Mouse (Mus musculus): ENCODE data around the gene Btrc. TPM values are rescaled to one million over a fixed set of nuclear protein-coding genes. Genes with fewer than 3 reads are reported as not detected.
"Not testable (repeated sequence)": the region's sequence is repeated elsewhere in the genome, so short reads cannot be mapped to it uniquely, and the experiment has no call there.

Gene Btrc
- polyA plus RNA-seq, 1 experiment from 2014 or later: 47.4 TPM

DNA sequence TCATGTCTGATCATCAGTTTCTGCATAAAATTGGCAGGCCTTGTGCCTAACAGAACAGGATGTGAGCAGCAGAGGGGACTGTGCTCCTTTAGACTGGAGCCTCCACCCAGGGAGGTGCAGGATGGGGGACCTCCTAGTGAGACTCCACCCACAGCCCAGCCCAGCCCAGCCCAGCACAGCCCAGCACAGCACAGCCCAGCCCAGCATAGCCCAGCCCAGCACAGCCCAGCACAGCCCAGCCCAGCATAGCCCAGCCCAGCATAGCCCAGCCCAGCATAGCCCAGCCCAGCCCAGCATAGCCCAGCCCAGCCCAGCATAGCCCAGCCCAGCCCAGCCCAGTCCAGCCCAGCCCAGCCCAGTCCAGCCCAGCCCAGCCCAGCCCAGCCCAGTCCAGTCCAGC lies 184.7 kb downstream of the Btrc start:
- not testable (repeated sequence) for DNase-seq (ENCODE audit: extremely low spot score, low spot score); H3K4me3 ChIP-seq; H3K9me3 ChIP-seq
- H3K27me3 ChIP-seq (ENCODE audit: poor library complexity, severe bottlenecking): peaks cover 74% of the 10 kb centered on the region
- H3K36me3 ChIP-seq (replicated peaks): peaks cover 13% of the 10 kb centered on the region
- H3K27ac ChIP-seq: peak overlapping the region; percentile 68; the same call in 1 of the 2 replicates
- H3K4me1 ChIP-seq: peaks cover 42% of the 10 kb centered on the region

DNA sequence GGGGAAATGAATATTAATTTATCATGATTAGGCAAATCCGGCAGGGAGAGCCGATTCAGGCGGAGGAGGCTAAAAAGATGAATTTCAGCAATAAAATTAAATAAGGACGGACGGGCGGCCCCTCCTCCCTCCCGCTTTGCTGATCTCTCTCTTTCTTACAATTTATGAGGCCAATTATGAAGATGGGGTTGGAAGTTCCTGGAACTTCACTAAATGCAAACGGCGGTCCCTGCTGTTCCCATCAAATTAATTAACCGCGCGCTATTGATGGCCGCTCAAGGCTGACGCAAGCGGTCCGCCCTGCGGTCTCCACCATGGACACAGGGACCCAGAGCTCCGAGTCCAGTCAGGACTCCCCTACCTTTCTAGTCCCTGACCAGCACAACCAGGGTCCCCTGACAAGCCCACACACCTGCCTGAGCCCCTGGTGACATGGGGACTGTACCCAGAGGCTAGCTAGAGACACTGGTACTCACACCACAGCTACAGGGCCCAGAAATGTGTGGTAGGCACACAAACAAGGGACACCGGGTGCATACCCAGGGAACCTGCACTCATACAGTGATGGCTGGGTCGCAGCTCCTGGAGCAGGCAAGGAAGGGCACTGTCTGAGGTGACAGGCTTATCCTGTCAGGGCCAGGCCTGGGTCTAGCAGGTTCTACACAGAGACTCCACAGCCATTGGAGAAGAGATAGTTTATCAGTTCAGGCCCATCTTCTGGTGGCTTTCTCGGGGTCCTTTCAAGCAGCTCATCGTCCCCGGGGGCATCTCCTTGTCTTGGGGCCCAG lies 185.8 kb downstream of the Btrc start:
- peaks cover 36% of the 10 kb centered on the region for H3K4me1 ChIP-seq
- DNase-seq (ENCODE audit: extremely low spot score, low spot score): no peak
- no peaks in the 10 kb centered on the region for H3K9me3 ChIP-seq
- H3K27ac ChIP-seq: peak overlapping the region; percentile 68; the same call in 1 of the 2 replicates
- WGBS: 82% methylated on average over 23 of the region's 23 CpGs
- H3K27me3 ChIP-seq (ENCODE audit: poor library complexity, severe bottlenecking): peaks cover 62% of the 10 kb centered on the region
- H3K36me3 ChIP-seq (replicated peaks): peaks cover 25% of the 10 kb centered on the region
- no peak overlapping the region for H3K4me3 ChIP-seq

DNA sequence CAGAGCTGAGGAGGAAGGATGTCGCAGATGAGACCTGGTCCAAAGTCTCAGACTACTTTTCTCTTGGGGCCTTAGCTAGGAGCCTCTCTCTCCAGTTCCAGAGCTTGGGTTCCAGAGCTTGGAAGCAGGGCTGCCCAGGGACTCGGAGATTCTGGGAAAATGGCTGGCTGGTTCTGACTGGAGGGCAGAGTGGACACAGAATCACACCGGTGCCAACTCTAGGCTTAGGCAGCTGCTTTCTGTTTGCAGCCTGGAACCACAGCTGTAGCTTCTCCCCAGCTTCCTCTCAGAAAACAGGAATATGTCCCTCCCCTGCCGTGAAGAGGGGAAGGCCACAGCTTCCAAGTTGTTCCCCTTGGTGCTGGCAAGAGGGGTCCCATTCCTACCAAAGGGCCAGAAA lies 186.4 kb downstream of the Btrc start:
- 88% methylated on average over 4 of the region's 4 CpGs for whole genome bisulfite sequencing
- peaks cover 31% of the 10 kb centered on the region for H3K36me3 ChIP-seq (replicated peaks)
- no peak for DNase-seq (ENCODE audit: extremely low spot score, low spot score)
- no peak overlapping the region for H3K4me3 ChIP-seq
- H3K4me1 ChIP-seq: peaks cover 29% of the 10 kb centered on the region
- H3K9me3 ChIP-seq: no peaks in the 10 kb centered on the region
- H3K27ac ChIP-seq: no peak overlapping the region
- peaks cover 56% of the 10 kb centered on the region for H3K27me3 ChIP-seq (ENCODE audit: poor library complexity, severe bottlenecking)

DNA sequence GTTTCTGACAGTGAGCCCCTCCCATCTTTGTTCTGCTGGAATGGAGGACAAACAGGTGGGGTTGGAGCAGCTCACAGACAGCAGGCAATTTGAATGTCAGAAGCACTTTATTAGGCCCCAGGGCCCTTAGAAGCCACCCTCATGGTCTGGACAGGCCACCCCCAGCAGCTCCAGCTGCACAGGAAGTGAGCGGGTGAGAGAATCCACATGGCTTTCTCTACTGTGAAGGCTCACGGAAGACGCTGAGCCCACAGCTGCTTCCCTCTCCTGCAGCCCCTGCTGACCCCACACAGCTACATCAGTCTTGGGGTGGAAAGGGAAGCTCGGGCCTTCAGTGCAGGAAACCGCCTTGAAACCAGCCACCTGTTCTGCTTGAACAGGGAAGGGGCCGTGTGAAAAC lies 188.7 kb downstream of the Btrc start:
- peaks cover 25% of the 10 kb centered on the region for H3K4me1 ChIP-seq
- WGBS: 86% methylated on average over 6 of the region's 6 CpGs
- peaks cover 50% of the 10 kb centered on the region for H3K36me3 ChIP-seq (replicated peaks)

DNA sequence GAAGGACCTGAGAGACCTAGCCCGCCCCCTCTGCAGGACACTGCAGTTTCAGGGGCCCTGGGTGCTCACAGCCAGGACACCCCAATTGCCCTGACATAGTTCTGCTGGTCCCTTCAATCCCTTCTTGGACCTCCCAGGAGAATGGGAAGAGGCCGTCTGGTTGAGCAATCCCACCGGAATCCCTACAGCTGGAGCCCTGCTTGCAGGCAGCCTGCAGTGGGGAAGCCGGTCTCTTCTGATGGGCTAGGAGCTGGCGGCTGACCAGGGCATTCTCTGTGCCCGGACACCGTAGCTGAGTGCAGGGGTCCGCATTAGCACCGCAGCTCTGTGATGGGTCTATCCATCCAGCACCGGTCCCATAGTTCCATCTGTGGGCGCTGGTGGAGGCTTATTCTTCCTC lies 190.6 kb downstream of the Btrc start:
- H3K36me3 ChIP-seq (replicated peaks): peaks cover 58% of the 10 kb centered on the region
- 96% methylated on average over 11 of the region's 11 CpGs for WGBS
- DNase-seq (ENCODE audit: extremely low spot score, low spot score): no peak
- peaks cover 14% of the 10 kb centered on the region for H3K27me3 ChIP-seq (ENCODE audit: poor library complexity, severe bottlenecking)
- H3K27ac ChIP-seq: no peak overlapping the region
- no peak overlapping the region for H3K4me3 ChIP-seq
- H3K4me1 ChIP-seq: peaks cover 12% of the 10 kb centered on the region
- H3K9me3 ChIP-seq: no peaks in the 10 kb centered on the region

More for the DNA sequence above, 188.7 kb downstream of the Btrc start:
- Histone ChIP-seq H3K4me3 (no peak overlapping the region), H3K27ac (no peak overlapping the region), H3K9me3 (no peaks in the 10 kb centered on the region), H3K27me3 (ENCODE audit: poor library complexity, severe bottlenecking) (peaks cover 34% of the 10 kb centered on the region)
- no peak for DNase-seq (ENCODE audit: extremely low spot score, low spot score)

DNA sequence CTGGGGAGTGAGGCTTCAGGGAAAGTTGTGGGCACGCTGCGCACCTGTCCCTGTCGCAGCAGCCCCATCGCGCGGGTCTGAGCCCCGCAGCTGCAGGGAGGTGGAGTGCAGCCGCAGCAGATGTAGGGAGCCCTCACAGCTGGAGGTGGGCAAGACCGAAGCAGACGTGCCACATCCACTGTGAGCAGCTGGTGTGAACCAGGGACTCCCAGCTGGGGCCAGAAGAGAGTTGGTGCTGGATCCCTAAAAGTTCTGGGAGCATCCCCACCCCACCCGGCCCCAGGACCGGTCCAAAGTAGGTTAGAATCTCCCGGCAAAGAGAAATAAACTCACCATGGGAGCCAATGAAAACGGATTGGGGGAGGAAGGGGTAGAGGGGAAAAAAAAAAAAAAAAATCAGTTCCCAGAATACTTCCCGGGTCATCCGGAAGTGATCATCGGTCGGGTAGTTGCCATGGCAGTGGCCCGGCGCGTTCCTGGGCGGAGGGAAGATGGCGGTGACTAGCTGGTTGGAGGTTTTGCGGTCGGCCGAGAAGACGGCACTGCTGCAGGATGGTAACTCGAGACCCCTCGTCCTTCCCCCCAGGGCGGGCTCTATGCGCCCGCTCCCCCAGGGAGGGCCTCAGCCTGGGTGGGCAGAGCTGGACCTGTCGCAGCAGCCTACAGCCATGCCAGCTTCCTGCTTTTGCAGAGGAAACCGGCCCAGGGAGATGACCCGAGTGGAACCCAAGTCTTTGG lies 196.8 kb downstream of the Btrc start, which contains the start of the genes Poll and Gm17018:
Gene Poll (minus strand): TSS at position 379 of the 738 bp plus-strand sequence.
Gene Gm17018 (plus strand): TSS at position 463 of the 738 bp plus-strand sequence.
- H3K27me3 ChIP-seq (ENCODE audit: poor library complexity, severe bottlenecking): peaks cover 22% of the 10 kb centered on the region
- peak within 1 kb of the TSS; percentile 90 for H3K27ac ChIP-seq
- peaks cover 23% of the 10 kb centered on the region for H3K36me3 ChIP-seq (replicated peaks)
- peaks cover 35% of the 10 kb centered on the region for H3K4me1 ChIP-seq
- peak; percentile 89 for DNase-seq (ENCODE audit: extremely low spot score, low spot score)
- H3K9me3 ChIP-seq: no peaks in the 10 kb centered on the region
- peak within 1 kb of the TSS; percentile 88 for H3K4me3 ChIP-seq
- under 1% methylated on average over 35 of the region's 35 CpGs for WGBS

DNA sequence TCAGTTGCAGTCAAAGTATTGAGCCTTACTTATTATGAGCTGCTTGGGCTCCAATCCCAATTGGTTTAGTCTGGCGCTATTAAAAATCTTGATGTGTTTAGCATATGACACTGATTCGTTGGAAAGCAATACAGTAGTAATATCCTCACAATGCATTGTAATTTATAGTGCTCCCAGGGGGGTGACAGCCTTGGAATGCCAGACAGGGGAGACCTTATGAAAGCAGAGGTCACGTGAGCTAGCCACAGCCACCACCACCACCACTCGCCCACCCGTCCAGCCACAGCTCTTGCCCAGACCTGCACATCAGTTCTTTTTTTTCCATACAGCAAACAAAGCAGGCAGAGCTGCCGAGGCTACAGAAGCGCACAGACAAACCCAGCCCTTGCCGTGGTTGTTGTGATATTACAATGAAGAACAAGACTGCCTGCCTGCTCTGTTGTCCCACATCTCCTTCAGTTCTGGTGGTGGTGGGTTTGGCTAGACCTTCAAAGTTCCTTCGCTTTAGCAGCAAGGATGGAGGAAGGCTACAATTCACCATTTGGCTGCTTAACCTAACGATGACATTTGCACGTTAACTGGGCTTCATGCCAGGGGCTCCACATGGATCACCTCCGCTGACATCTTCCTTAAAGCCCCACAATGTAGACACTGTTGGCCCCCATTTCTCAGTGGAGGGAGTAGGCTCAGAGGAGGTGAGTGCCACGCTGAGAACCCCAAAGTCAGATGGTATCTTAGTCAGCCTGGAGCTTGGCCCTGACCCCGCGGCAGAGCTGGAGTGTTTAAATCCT lies 202.6 kb downstream of the Btrc start:
- Histone ChIP-seq H3K27me3 (ENCODE audit: poor library complexity, severe bottlenecking) (peaks cover 78% of the 10 kb centered on the region), H3K4me1 (peaks cover 66% of the 10 kb centered on the region), H3K36me3 (replicated peaks) (0 out of 2 replicates have a peak, but pooled peaks cover 3% of the 10 kb centered on the region), H3K9me3 (no peaks in the 10 kb centered on the region), H3K27ac (peak overlapping the region; percentile 51; the same call in 1 of the 2 replicates), H3K4me3 (no peak overlapping the region)
- WGBS: 70% methylated on average over 15 of the region's 15 CpGs
- DNase-seq (ENCODE audit: extremely low spot score, low spot score): no peak

DNA sequence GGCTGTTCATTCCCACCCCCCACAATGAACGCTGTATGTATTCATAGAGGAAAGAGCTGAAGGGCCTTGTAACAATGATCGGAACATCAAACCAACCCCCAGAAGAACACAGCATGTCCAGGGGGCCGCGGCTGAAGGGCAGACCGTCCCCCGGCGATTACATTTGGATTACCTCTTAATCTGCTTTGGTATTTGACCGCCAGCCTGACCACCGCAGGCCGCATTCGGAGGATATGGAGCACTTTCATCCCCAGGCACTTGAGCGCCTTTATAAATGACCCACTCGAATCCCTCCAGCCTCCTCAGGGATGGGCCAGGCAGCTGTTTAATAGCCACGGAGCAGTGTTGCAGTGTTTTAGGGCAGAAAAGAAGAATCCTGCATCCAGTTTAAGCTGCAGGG lies 203.8 kb downstream of the Btrc start:
- H3K36me3 ChIP-seq (replicated peaks): peaks cover 12% of the 10 kb centered on the region
- peak overlapping the region; percentile 72 for H3K27ac ChIP-seq
- no peak for DNase-seq (ENCODE audit: extremely low spot score, low spot score)
- H3K9me3 ChIP-seq: no peaks in the 10 kb centered on the region
- peaks cover 90% of the 10 kb centered on the region for H3K27me3 ChIP-seq (ENCODE audit: poor library complexity, severe bottlenecking)
- 6% methylated on average over 14 of the region's 14 CpGs for WGBS
- no peak overlapping the region for H3K4me3 ChIP-seq
- peaks cover 59% of the 10 kb centered on the region for H3K4me1 ChIP-seq

DNA sequence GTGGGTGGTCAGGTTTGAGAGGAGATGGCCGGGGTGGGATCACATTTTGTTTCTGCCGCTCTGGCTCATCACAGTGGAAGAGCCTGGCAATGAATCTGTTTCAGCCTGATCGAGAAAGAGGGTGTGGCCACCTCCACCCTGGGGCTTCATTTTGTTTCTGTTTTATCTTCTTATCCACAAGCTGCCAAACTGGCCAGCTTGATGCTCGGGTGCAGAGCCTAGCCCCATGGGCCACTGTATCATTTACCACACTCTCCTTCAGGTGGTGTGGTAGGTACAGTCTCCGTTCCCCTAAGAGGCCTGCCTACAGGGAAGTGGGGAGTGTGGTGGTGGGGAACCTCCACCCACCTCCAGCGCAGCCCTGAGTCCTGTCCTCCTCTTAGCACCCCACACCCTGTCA lies 209.5 kb downstream of the Btrc start:
- no peak for DNase-seq (ENCODE audit: extremely low spot score, low spot score)
- H3K27ac ChIP-seq: no peak overlapping the region
- no peak overlapping the region for H3K4me3 ChIP-seq
- WGBS: 80% methylated on average over 6 of the region's 6 CpGs
- H3K9me3 ChIP-seq: no peaks in the 10 kb centered on the region
- H3K36me3 ChIP-seq (replicated peaks): peaks cover 45% of the 10 kb centered on the region
- H3K4me1 ChIP-seq: peaks cover 67% of the 10 kb centered on the region
- H3K27me3 ChIP-seq (ENCODE audit: poor library complexity, severe bottlenecking): peaks cover 100% of the 10 kb centered on the region

DNA sequence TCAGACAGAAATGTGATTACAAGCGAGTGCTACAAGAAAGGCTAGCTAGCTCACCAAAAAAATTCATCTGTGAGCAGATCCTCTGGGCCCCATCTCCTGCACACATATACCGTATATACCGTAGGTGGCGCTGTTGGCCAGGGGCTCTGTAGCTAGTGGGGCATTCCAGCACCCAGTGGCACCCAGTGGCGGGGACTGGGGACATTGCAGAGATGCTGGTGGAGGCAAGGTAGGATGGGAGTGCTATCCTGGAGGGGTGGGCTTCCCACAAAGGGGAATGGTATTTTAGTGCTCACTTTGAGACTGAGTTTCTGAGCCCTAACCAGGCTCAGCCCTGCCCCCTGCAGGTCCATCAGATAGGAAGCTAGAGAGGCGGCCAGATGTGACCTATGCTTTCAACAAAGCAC lies 210.3 kb downstream of the Btrc start:
- no peak overlapping the region for H3K4me3 ChIP-seq
- no peaks in the 10 kb centered on the region for H3K9me3 ChIP-seq
- WGBS: 25% methylated on average over 6 of the region's 6 CpGs
- H3K27ac ChIP-seq: no peak overlapping the region
- DNase-seq (ENCODE audit: extremely low spot score, low spot score): peak; percentile 61
- H3K4me1 ChIP-seq: peaks cover 61% of the 10 kb centered on the region
- H3K27me3 ChIP-seq (ENCODE audit: poor library complexity, severe bottlenecking): peaks cover 100% of the 10 kb centered on the region
- H3K36me3 ChIP-seq (replicated peaks): peaks cover 53% of the 10 kb centered on the region

DNA sequence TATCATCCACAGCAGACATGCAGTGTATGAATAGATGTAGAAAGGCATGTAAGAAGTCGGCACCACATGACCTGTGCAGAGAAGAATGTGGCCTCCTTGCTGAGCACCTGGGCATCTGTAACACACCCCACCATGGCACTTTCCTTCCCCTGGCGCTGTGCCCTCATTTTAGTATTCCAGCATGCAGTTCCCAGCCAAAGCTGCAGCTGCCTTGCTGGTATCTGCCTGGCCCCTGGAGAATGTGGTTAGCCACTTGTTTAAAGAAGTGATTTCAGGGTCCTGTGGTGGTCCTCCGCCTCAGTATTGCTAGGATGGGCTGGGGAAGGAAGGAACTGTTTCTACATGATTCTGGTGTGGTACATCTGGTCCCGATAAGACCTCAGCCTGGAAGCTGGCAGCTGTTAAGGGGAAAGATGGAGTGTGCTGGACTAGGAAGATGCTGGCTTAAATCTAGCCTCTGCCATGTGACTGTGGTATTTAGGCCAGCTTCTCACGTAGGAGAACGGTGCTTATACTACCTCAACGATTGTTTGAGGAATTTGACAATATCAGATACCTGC lies 210.9 kb downstream of the Btrc start:
- DNase-seq (ENCODE audit: extremely low spot score, low spot score): no peak
- no peak overlapping the region for H3K4me3 ChIP-seq
- no peaks in the 10 kb centered on the region for H3K9me3 ChIP-seq
- peaks cover 59% of the 10 kb centered on the region for H3K36me3 ChIP-seq (replicated peaks)
- peaks cover 100% of the 10 kb centered on the region for H3K27me3 ChIP-seq (ENCODE audit: poor library complexity, severe bottlenecking)
- peaks cover 61% of the 10 kb centered on the region for H3K4me1 ChIP-seq
- H3K27ac ChIP-seq: 0 out of 2 replicates have a peak overlapping the region, but pooled peaks have one; percentile 35
- WGBS: 81% methylated on average over 7 of the region's 7 CpGs

DNA sequence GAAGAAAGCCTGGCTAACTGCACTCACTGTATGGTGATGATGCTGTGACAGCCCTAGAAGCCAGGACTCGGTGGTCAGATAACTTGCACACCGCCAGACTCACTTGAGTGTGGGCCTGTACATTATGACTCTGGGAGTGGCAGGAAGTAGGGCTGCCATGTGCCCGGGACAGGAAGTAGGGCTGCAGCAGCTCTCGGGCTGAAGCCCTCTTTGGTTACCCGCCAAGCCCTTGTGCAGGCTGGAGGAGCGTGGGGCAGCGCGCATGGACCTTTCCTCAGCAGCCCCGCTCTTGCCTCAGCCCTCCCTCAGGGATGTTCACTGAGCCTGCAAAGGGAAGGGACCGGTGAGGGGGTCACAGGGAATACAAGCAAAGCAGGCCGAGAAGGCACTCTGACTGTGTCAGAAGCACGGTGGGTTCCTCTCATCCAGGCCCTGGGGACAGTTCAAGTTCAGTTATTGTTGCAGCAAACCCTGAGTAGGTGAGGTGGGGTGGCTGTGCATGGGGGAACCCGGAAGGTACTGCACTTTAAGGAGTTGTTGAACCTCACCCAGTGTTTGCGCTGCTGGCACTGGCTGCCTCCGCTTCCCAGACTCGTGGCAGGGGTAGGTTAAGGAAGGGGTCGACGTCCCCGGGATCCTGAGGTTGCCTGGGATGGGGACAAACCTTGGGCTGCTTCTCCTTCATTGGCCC lies 211.6 kb downstream of the Btrc start:
- Histone ChIP-seq H3K4me3 (no peak overlapping the region), H3K36me3 (replicated peaks) (peaks cover 63% of the 10 kb centered on the region), H3K27ac (peak overlapping the region; percentile 51), H3K9me3 (no peaks in the 10 kb centered on the region), H3K4me1 (peaks cover 61% of the 10 kb centered on the region), H3K27me3 (ENCODE audit: poor library complexity, severe bottlenecking) (peaks cover 100% of the 10 kb centered on the region)
- WGBS: 48% methylated on average over 19 of the region's 19 CpGs
- no peak for DNase-seq (ENCODE audit: extremely low spot score, low spot score)

Data from forebrain, embryonic 10.5 days (tissue).